In the genomic region with DNA sequence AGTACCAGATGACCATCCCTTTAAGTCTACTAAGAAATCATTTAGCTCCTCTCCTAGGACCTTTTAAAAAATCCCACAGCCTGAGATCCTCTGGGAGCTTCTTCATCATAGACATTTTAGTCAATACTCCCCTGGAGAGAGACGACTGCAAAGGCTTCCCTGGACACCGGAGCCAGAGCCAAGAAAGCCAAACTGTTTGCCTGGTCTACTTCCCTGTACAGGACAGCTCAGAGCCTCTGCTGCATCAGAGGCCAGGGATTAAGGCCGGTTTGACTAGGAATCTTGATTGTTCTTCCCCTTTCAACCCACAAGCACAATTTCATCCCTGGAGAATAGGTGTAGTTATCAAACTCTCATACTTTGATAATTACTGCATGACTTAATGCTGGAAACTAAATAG, we compare ENCODE assay signal across 19 mouse cellular contexts. TPM values are rescaled to one million over a fixed set of nuclear protein-coding genes. Genes with fewer than 3 reads are reported as not detected.
A peak's percentile ranks its signal among the peaks of the same experiment; 100 is the strongest.
DNase-seq lines count a peak whose midpoint lies in the region; ATAC-seq and TF ChIP-seq lines count a peak whose summit lies in the region.
"Had no signal": no experiment of that assay in that cellular context is flagged by ENCODE, and none has a peak within 500 bp of the region (broad histone marks: within the 10 kb centered on the region; RNA-seq: fewer than 3 reads in every experiment).

No protein-coding gene starts in this region.

- ATAC-seq in stomach, embryonic 16.5 days (ENCODE audit: insufficient read depth, low FRiP score), result no peak; the same call in 1 of the 2 replicates
- ATAC-seq in stomach, postnatal 0 days (ENCODE audit: low FRiP score, low TSS enrichment), result no peak
- no peak for ATAC-seq in limb, embryonic 11.5 days (ENCODE audit: insufficient number of reproducible peaks, low FRiP score, low TSS enrichment, low read depth)
- ATAC-seq in midbrain, postnatal 0 days (ENCODE audit: low FRiP score), result no peak
- ATAC-seq: forebrain, embryonic 13.5 days; hindbrain, embryonic 16.5 days; lung, postnatal 0 days had no signal

- TF ChIP-seq CTCF in stomach, postnatal 0 days (IDR thresholded peaks at IDR 0.05; ENCODE audit: low read depth), result no peak
- no peak for TF ChIP-seq CTCF in kidney, adult 2 months (conservative IDR thresholded peaks at IDR 0.05; ENCODE audit: insufficient read depth, insufficient read length, low read depth, low read length)
- no peak for TF ChIP-seq CTCF in midbrain, postnatal 0 days (IDR thresholded peaks at IDR 0.05)

- peak overlapping the region; percentile 4; the same call in 1 of the 2 replicates for H3K27ac ChIP-seq in stomach, embryonic 16.5 days (ENCODE audit: low read length)
- H3K27ac ChIP-seq in stomach, postnatal 0 days (replicated peaks), result no peak overlapping the region; the same call in 1 of the 2 replicates
- peak overlapping the region; percentile 21; the same call in 1 of the 2 replicates for H3K27ac ChIP-seq in limb, embryonic 11.5 days (replicated peaks; ENCODE audit: low read depth, low read length)
- no peak overlapping the region for H3K27ac ChIP-seq in kidney, adult 2 months (ENCODE audit: insufficient read depth, low read depth, low read length)
- no peak overlapping the region for H3K27ac ChIP-seq in midbrain, postnatal 0 days (ENCODE audit: low read depth, low read length)
- H3K27ac ChIP-seq: forebrain, embryonic 13.5 days; liver, embryonic 13.5 days; neural tube, embryonic 15.5 days had no signal

- no peak for TF ChIP-seq EP300 in stomach, postnatal 0 days (optimal IDR thresholded peaks at IDR 0.05)

- TF ChIP-seq POLR2A in kidney, adult 2 months (IDR thresholded peaks at IDR 0.05; ENCODE audit: low read depth, low read length), result no peak

- H3K4me1 ChIP-seq in stomach, embryonic 16.5 days (ENCODE audit: control insufficient read depth, insufficient read depth, low read length), result peaks cover 16% of the 10 kb centered on the region
- peaks cover 9% of the 10 kb centered on the region; the same call in 1 of the 2 replicates for H3K4me1 ChIP-seq in stomach, postnatal 0 days (replicated peaks; ENCODE audit: control insufficient read depth, insufficient read depth)
- H3K4me1 ChIP-seq in limb, embryonic 11.5 days (ENCODE audit: control insufficient read depth, insufficient read depth, low read length), result peaks cover 4% of the 10 kb centered on the region; the same call in 1 of the 2 replicates
- no peaks in the 10 kb centered on the region for H3K4me1 ChIP-seq in kidney, adult 2 months (ENCODE audit: control insufficient read depth, insufficient read depth, low read length)
- H3K4me1 ChIP-seq in midbrain, postnatal 0 days (ENCODE audit: insufficient read depth, low read length), result no peaks in the 10 kb centered on the region
- H3K4me1 ChIP-seq: forebrain, embryonic 13.5 days; liver, embryonic 13.5 days; neural tube, embryonic 15.5 days had no signal

- no peaks in the 10 kb centered on the region for H3K27me3 ChIP-seq in stomach, embryonic 16.5 days (ENCODE audit: control insufficient read depth, insufficient read depth, low read length)
- H3K27me3 ChIP-seq in stomach, postnatal 0 days (ENCODE audit: control insufficient read depth, insufficient read depth, low read length), result no peaks in the 10 kb centered on the region
- no peaks in the 10 kb centered on the region for H3K27me3 ChIP-seq in limb, embryonic 11.5 days (ENCODE audit: control insufficient read depth, insufficient read depth, low read length)
- no peaks in the 10 kb centered on the region for H3K27me3 ChIP-seq in kidney, adult 2 months (replicated peaks; ENCODE audit: control insufficient read depth, insufficient read depth, low read length)
- H3K27me3 ChIP-seq in midbrain, postnatal 0 days (ENCODE audit: insufficient read depth, low read length), result no peaks in the 10 kb centered on the region
- H3K27me3 ChIP-seq: forebrain, embryonic 13.5 days; liver, embryonic 13.5 days; neural tube, embryonic 15.5 days had no signal

- H3K4me2 ChIP-seq in stomach, embryonic 16.5 days (ENCODE audit: low read depth, low read length), result no peak overlapping the region
- H3K4me2 ChIP-seq in stomach, postnatal 0 days (replicated peaks; ENCODE audit: low read depth), result no peak overlapping the region
- H3K4me2 ChIP-seq in limb, embryonic 11.5 days (ENCODE audit: low read depth, severe bottlenecking), result no peak overlapping the region
- H3K4me2 ChIP-seq in midbrain, postnatal 0 days (ENCODE audit: low read depth, low read length, poor library complexity, severe bottlenecking), result no peak overlapping the region
- H3K4me2 ChIP-seq: forebrain, embryonic 13.5 days; liver, embryonic 13.5 days; neural tube, embryonic 15.5 days had no signal

- no peak overlapping the region for H3K4me3 ChIP-seq in stomach, embryonic 16.5 days (replicated peaks; ENCODE audit: low read length)
- H3K4me3 ChIP-seq in stomach, postnatal 0 days (ENCODE audit: low read depth, low read length), result no peak overlapping the region
- no peak overlapping the region for H3K4me3 ChIP-seq in limb, embryonic 11.5 days (ENCODE audit: low read depth, low read length)
- no peak overlapping the region for H3K4me3 ChIP-seq in kidney, adult 2 months (ENCODE audit: insufficient read depth, low read depth, low read length)
- no peak overlapping the region for H3K4me3 ChIP-seq in midbrain, postnatal 0 days (ENCODE audit: low read depth, low read length)
- H3K4me3 ChIP-seq: forebrain, embryonic 13.5 days; liver, embryonic 13.5 days; neural tube, embryonic 15.5 days had no signal

- WGBS in stomach, embryonic 16.5 days, result 60% methylated on average over 3 of the region's 3 CpGs
- WGBS in stomach, postnatal 0 days, result 51% methylated on average over 3 of the region's 3 CpGs
- WGBS in limb, embryonic 11.5 days, result 51% methylated on average over 3 of the region's 3 CpGs
- WGBS in kidney, adult 2 months, result 77% methylated on average over 3 of the region's 3 CpGs
- WGBS in midbrain, postnatal 0 days, result 57% methylated on average over 3 of the region's 3 CpGs

- no peaks in the 10 kb centered on the region for H3K36me3 ChIP-seq in stomach, embryonic 16.5 days (ENCODE audit: control insufficient read depth, insufficient read depth, low read length)
- no peaks in the 10 kb centered on the region for H3K36me3 ChIP-seq in stomach, postnatal 0 days (ENCODE audit: control insufficient read depth, insufficient read depth, low read length)
- no peaks in the 10 kb centered on the region for H3K36me3 ChIP-seq in limb, embryonic 11.5 days (ENCODE audit: control insufficient read depth, insufficient read depth, low read length)
- H3K36me3 ChIP-seq in kidney, adult 2 months (ENCODE audit: control insufficient read depth, insufficient read depth, low read length), result no peaks in the 10 kb centered on the region
- no peaks in the 10 kb centered on the region for H3K36me3 ChIP-seq in midbrain, postnatal 0 days (ENCODE audit: insufficient read depth, low read length)
- H3K36me3 ChIP-seq: G1E; liver, embryonic 13.5 days; neural tube, embryonic 15.5 days had no signal

- DNase-seq in stomach, postnatal 0 days (ENCODE audit: low spot score), result no peak
- DNase-seq in gastrocnemius, postnatal 25 days, result peak; percentile 62
- no peak for DNase-seq in limb, embryonic 11.5 days (ENCODE audit: low spot score)
- no peak for DNase-seq in right cerebral cortex, postnatal 25 days
- no peak for DNase-seq in kidney, adult 2 months
- DNase-seq in midbrain, postnatal 0 days (ENCODE audit: low spot score), result no peak
- DNase-seq: adrenal gland, adult 8-10 months; cerebellum, adult 11-12 months; cerebellum, postnatal 36 days; liver, embryonic 13.5 days; right cerebral cortex, adult 18-20 months had no signal

- H3K9me3 ChIP-seq in stomach, embryonic 16.5 days (replicated peaks; ENCODE audit: control insufficient read depth, low read length), result no peaks in the 10 kb centered on the region
- no peaks in the 10 kb centered on the region for H3K9me3 ChIP-seq in stomach, postnatal 0 days (ENCODE audit: control insufficient read depth, low read length)
- H3K9me3 ChIP-seq in limb, embryonic 11.5 days (ENCODE audit: control insufficient read depth, low read length), result no peaks in the 10 kb centered on the region
- no peaks in the 10 kb centered on the region for H3K9me3 ChIP-seq in midbrain, postnatal 0 days (ENCODE audit: low read length)
- H3K9me3 ChIP-seq: forebrain, embryonic 13.5 days; G1E; liver, embryonic 13.5 days; neural tube, embryonic 15.5 days had no signal

- H3K9ac ChIP-seq in stomach, embryonic 16.5 days (ENCODE audit: low read length), result no peak overlapping the region
- no peak overlapping the region for H3K9ac ChIP-seq in stomach, postnatal 0 days (ENCODE audit: low read length)
- no peak overlapping the region for H3K9ac ChIP-seq in limb, embryonic 11.5 days (ENCODE audit: low read length)
- H3K9ac ChIP-seq in midbrain, postnatal 0 days (replicated peaks; ENCODE audit: low read length, poor library complexity, severe bottlenecking), result no peak overlapping the region
- H3K9ac ChIP-seq: forebrain, embryonic 13.5 days; liver, embryonic 13.5 days; neural tube, embryonic 15.5 days had no signal

RNA-seq across cellular contexts. Expression of a gene that starts 46.5 kb away (rescaled TPM):
- polyA plus RNA-seq in stomach, embryonic 16.5 days (2015; fragmentation: Nextera tagmentation; extraction: Ambion mirVana), result 68.7 and 74.7 TPM in 2 replicates
- polyA plus RNA-seq in stomach, postnatal 0 days (2015; fragmentation: Nextera tagmentation; extraction: Ambion mirVana), result 18.5 and 20.2 TPM in 2 replicates
- 1 to 10 TPM; 2.4 to 4.7 TPM for total RNA-seq in gastrocnemius, postnatal 25 days (2021)
- 32.4 and 34.3 TPM in 2 replicates for polyA plus RNA-seq in limb, embryonic 11.5 days (2014; fragmentation: Nextera tagmentation; extraction: Ambion mirVana)
- polyA plus RNA-seq in kidney, adult 2 months (2012; rRNA removed), result 1.1 and 1.2 TPM in 2 replicates
- total RNA-seq in midbrain, postnatal 0 days (2014; rRNA removed), result 3.7 and 4.5 TPM in 2 replicates
- 3.3 and 3.9 TPM in 2 replicates for polyA plus RNA-seq in midbrain, postnatal 0 days (2015; fragmentation: Nextera tagmentation; extraction: Ambion mirVana)
- total RNA-seq: megakaryocyte-erythroid progenitor cell, adult 5-6 weeks; monocyte, adult 5-6 weeks had no signal
- polyA plus RNA-seq: G1E had no signal

Comparison
In these comparisons a context has a peak if more than half of its experiments do, and no peak if none do; other contexts are left out.
1. H3K27ac ChIP-seq: peak in stomach, embryonic 16.5 days (single experiment) and limb, embryonic 11.5 days (single experiment); none in stomach, postnatal 0 days (single experiment), kidney, adult 2 months (single experiment) and midbrain, postnatal 0 days (single experiment).